Mouse (Mus musculus) hematopoietic stem cell, adult 5-6 weeks (primary cell): Measurements from ENCODE around the gene Acox3. TPM values are rescaled to one million over a fixed set of nuclear protein-coding genes. Genes with fewer than 3 reads are reported as not detected.

ENCODE experiments used
- ATAC-seq, 2 experiments: fragments of 125-278 bp in 1 of 2; replicated peaks in 1 of 2; 2 replicates each; pipeline ENCODE4 v1.8.0; 2016 to 2017; ENCODE audit warnings: inconsistent platforms in 2 of 2, mild to moderate bottlenecking in 2 of 2, moderate number of reproducible peaks in 2 of 2, low read depth in 1 of 2, moderate TSS enrichment in 1 of 2; ENCODE audit not compliant: low FRiP score in 2 of 2, poor library complexity in 2 of 2, severe bottlenecking in 2 of 2, insufficient read depth in 1 of 2, low TSS enrichment in 1 of 2
- total RNA-seq: library from RNA; stranded (forward); fragments of 172-1452, 232-1000 nt; gene quantifications from 2 replicates; pipeline ENCODE4 v1.2.3, GENCODE M21; 2017

Acox3 gene
- total RNA-seq, 1 experiment from 2014 or later = 16.3 TPM

DNA sequence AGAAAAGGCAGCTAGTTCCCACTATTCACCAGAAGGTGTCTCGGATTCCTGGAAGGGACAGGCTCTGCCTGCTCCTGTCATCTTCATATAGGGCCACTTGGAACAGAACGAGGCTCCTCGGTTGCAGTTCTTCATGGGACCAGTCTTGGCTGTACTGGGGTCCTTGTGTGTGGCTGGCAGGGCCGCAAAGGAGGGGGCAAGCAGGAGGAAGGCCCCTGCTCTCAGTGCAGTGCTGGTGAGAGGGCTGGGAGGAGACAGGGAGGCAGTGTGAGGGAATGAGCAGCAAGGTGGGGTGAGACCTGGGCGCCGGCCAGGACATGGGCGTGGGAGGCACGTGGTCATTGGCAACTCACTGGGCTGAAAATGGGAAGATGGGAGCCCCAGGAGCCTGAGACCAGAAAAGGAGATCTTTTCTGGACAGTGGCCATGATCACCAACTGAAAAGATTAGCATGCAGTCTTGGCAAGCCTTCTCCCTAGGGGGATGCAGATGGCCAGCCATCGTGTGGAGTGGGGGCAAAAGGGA, 79.2 kb downstream of the Acox3 start:
- ATAC-seq = no peak

Other genes with a start within 250 kb of the Acox3 start
- not detected in 2 replicates for gene Hmx1, start 193.9 kb upstream of the Acox3 start, total RNA-seq
- not detected in 2 replicates for gene Cpz, start 57.3 kb upstream of the Acox3 start, total RNA-seq
- 4.4 and 14.6 TPM in 2 replicates for gene Trmt44, start 8.0 kb upstream of the Acox3 start, total RNA-seq
- not detected in 2 replicates for gene Htra3, start 96.7 kb downstream of the Acox3 start, total RNA-seq
- 1.9 and 10.8 TPM in 2 replicates for gene Sh3tc1, start 156.9 kb downstream of the Acox3 start, total RNA-seq
- gene Ablim2, start 174.8 kb downstream of the Acox3 start, total RNA-seq = 3.7 TPM in 1 of 2 replicates, not detected in the other